Mouse (Mus musculus): ENCODE measurements around the gene Hnf1a.

- peak; percentile 41; the same call in 1 of the 2 replicates for TF ChIP-seq GATA1 (IDR thresholded peaks at IDR 0.05; ENCODE audit: low read length)
- TF ChIP-seq TAL1 (IDR thresholded peaks at IDR 0.05; ENCODE audit: low read length), result no peak
Measured at GRCm38 (mm10) chr5:114980122-114980748, 9.3 kb upstream of the Hnf1a start.

Measured in erythroblast, embryonic 14.5 days (primary cell).